Mouse (Mus musculus): ENCODE measurements around the gene Irs1.

Irs1 gene

GRCm38 (mm10) chr1:82289116-82289989 lies 1.9 kb downstream of the Irs1 start:
- no peak for DNase-seq (ENCODE audit: low spot score)

GRCm38 (mm10) chr1:82288421-82288990 lies 2.7 kb downstream of the Irs1 start:
- DNase-seq (ENCODE audit: low spot score): no peak

GRCm38 (mm10) chr1:82287776-82288325 lies 3.4 kb downstream of the Irs1 start:
- no peak for DNase-seq (ENCODE audit: low spot score)

GRCm38 (mm10) chr1:82287052-82287775 lies 4.0 kb downstream of the Irs1 start:
- no peak for DNase-seq (ENCODE audit: low spot score)

GRCm38 (mm10) chr1:82286190-82287051 lies 4.8 kb downstream of the Irs1 start:
- DNase-seq (ENCODE audit: low spot score): peak; percentile 49

GRCm38 (mm10) chr1:82285461-82286189 lies 5.6 kb downstream of the Irs1 start:
- peak; percentile 36 for DNase-seq (ENCODE audit: low spot score)

GRCm38 (mm10) chr1:82284403-82284802 lies 6.8 kb downstream of the Irs1 start:
- DNase-seq (ENCODE audit: low spot score): peak; percentile 51

- DNase-seq (ENCODE audit: low spot score): peak; percentile 69
Observed at GRCm38 (mm10) chr1:82283901-82284301, 7.3 kb downstream of the Irs1 start.

GRCm38 (mm10) chr1:82282992-82283611 lies 8.1 kb downstream of the Irs1 start:
- peak; percentile 94 for DNase-seq (ENCODE audit: low spot score)

- no peak for DNase-seq (ENCODE audit: low spot score)
Observed at GRCm38 (mm10) chr1:82281823-82282222, 9.4 kb downstream of the Irs1 start.

GRCm38 (mm10) chr1:82279768-82280167 lies 11.4 kb downstream of the Irs1 start:
- DNase-seq (ENCODE audit: low spot score): no peak

GRCm38 (mm10) chr1:82274361-82274760 lies 16.9 kb downstream of the Irs1 start:
- DNase-seq (ENCODE audit: low spot score): no peak

GRCm38 (mm10) chr1:82273529-82273928 lies 17.7 kb downstream of the Irs1 start:
- peak; percentile 48 for DNase-seq (ENCODE audit: low spot score)

- DNase-seq (ENCODE audit: low spot score): no peak
Observed at GRCm38 (mm10) chr1:82272231-82272630, 19.0 kb downstream of the Irs1 start.

- no peak for DNase-seq (ENCODE audit: low spot score)
Observed at GRCm38 (mm10) chr1:82267547-82267946, 23.7 kb downstream of the Irs1 start.

GRCm38 (mm10) chr1:82262331-82262730 lies 28.9 kb downstream of the Irs1 start:
- DNase-seq (ENCODE audit: low spot score): no peak

GRCm38 (mm10) chr1:82261638-82262037 lies 29.6 kb downstream of the Irs1 start:
- DNase-seq (ENCODE audit: low spot score): no peak

- DNase-seq (ENCODE audit: low spot score): peak; percentile 39
Observed at GRCm38 (mm10) chr1:82261053-82261618, 30.1 kb downstream of the Irs1 start.

- no peak for DNase-seq (ENCODE audit: low spot score)
Observed at GRCm38 (mm10) chr1:82260055-82260454, 31.2 kb downstream of the Irs1 start.

GRCm38 (mm10) chr1:82258331-82258730 lies 32.9 kb downstream of the Irs1 start:
- DNase-seq (ENCODE audit: low spot score): peak; percentile 40

Data from embryo, embryonic 10.5 days (tissue).